Mouse (Mus musculus): ENCODE measurements around the gene Pde10a. TPM values are rescaled to one million over a fixed set of nuclear protein-coding genes. Genes with fewer than 3 reads are reported as not detected.

Pde10a gene
- total RNA-seq, 2 experiments from 2014 or later, result 2.5 to 4.5 TPM

GRCm38 (mm10) chr17:8524387-8525165 is 596 bp upstream of the Pde10a start:
- intact Hi-C loops (cut with DNase I), result loop anchor here (1.0 kb wide), 1 partner anchor 14 kb away; no protein-coding TSS in a partner anchor
- DNase-seq (ENCODE audit: low spot score), result peak; percentile 75

GRCm38 (mm10) chr17:8525971-8526740 is 984 bp downstream of the Pde10a start:
- DNase-seq (ENCODE audit: low spot score), result no peak
- intact Hi-C loops (cut with DNase I), result no loop called here

- DNase-seq (ENCODE audit: low spot score), result no peak
- intact Hi-C loops (cut with DNase I), result no loop called here
These were observed 1.7 kb downstream of the Pde10a start for GRCm38 (mm10) chr17:8526815-8527261.

GRCm38 (mm10) chr17:8528641-8529040 is 3.5 kb downstream of the Pde10a start:
- DNase-seq (ENCODE audit: low spot score), result no peak
- intact Hi-C loops (cut with DNase I), result no loop called here

GRCm38 (mm10) chr17:8532609-8533008 is 7.4 kb downstream of the Pde10a start:
- intact Hi-C loops (cut with DNase I), result no loop called here
- DNase-seq (ENCODE audit: low spot score), result no peak

- DNase-seq (ENCODE audit: low spot score), result no peak
- intact Hi-C loops (cut with DNase I), result no loop called here
These were observed 8.7 kb downstream of the Pde10a start for GRCm38 (mm10) chr17:8533828-8534227.

- DNase-seq (ENCODE audit: low spot score), result no peak
- intact Hi-C loops (cut with DNase I), result no loop called here
These were observed 11.3 kb downstream of the Pde10a start for GRCm38 (mm10) chr17:8536522-8536921.

GRCm38 (mm10) chr17:8538102-8538501 is 12.9 kb downstream of the Pde10a start:
- intact Hi-C loops (cut with DNase I), result no loop called here

GRCm38 (mm10) chr17:8541974-8542538 is 16.9 kb downstream of the Pde10a start:
- intact Hi-C loops (cut with DNase I), result no loop called here
- DNase-seq (ENCODE audit: low spot score), result no peak

More at GRCm38 (mm10) chr17:8538102-8538501, 12.9 kb downstream of the Pde10a start:
- DNase-seq (ENCODE audit: low spot score), result no peak

GRCm38 (mm10) chr17:8546366-8546765 is 21.2 kb downstream of the Pde10a start:
- intact Hi-C loops (cut with DNase I), result no loop called here
- DNase-seq (ENCODE audit: low spot score), result no peak

- no peak for DNase-seq (ENCODE audit: low spot score)
- intact Hi-C loops (cut with DNase I), result no loop called here
These were observed 23.6 kb downstream of the Pde10a start for GRCm38 (mm10) chr17:8548733-8549132.

GRCm38 (mm10) chr17:8551641-8552040 is 26.5 kb downstream of the Pde10a start:
- intact Hi-C loops (cut with DNase I), result no loop called here
- DNase-seq (ENCODE audit: low spot score), result no peak

GRCm38 (mm10) chr17:8552346-8553035 is 27.3 kb downstream of the Pde10a start:
- intact Hi-C loops (cut with DNase I), result no loop called here
- no peak for DNase-seq (ENCODE audit: low spot score)

GRCm38 (mm10) chr17:8553601-8554000 is 28.4 kb downstream of the Pde10a start:
- DNase-seq (ENCODE audit: low spot score), result no peak
- intact Hi-C loops (cut with DNase I), result no loop called here

GRCm38 (mm10) chr17:8554219-8554618 is 29.0 kb downstream of the Pde10a start:
- no peak for DNase-seq (ENCODE audit: low spot score)
- intact Hi-C loops (cut with DNase I), result no loop called here

GRCm38 (mm10) chr17:8555785-8556184 is 30.6 kb downstream of the Pde10a start:
- no peak for DNase-seq (ENCODE audit: low spot score)
- intact Hi-C loops (cut with DNase I), result no loop called here

GRCm38 (mm10) chr17:8556223-8556622 is 31.1 kb downstream of the Pde10a start:
- intact Hi-C loops (cut with DNase I), result no loop called here
- no peak for DNase-seq (ENCODE audit: low spot score)

- DNase-seq (ENCODE audit: low spot score), result no peak
- intact Hi-C loops (cut with DNase I), result no loop called here
These were observed 32.8 kb downstream of the Pde10a start for GRCm38 (mm10) chr17:8557926-8558325.

GRCm38 (mm10) chr17:8562101-8562885 is 37.1 kb downstream of the Pde10a start:
- intact Hi-C loops (cut with DNase I), result no loop called here
- DNase-seq (ENCODE audit: low spot score), result no peak

All from heart, postnatal 25 days (tissue).